Mouse (Mus musculus) stomach, embryonic 14.5 days (tissue): ENCODE measurements around the gene Trpm8. TPM values are rescaled to one million over a fixed set of nuclear protein-coding genes. Genes with fewer than 3 reads are reported as not detected.
A peak's percentile ranks its signal among the peaks of the same experiment; 100 is the strongest.

Source experiments
- ATAC-seq: fragments of 200-750 bp; cut with Nextera tagmentation; 2 replicates; pipeline ENCODE4 v1.8.0; 2017; ENCODE audit warnings: low read depth, moderate TSS enrichment; ENCODE audit not compliant: insufficient number of reproducible peaks, insufficient read depth, low FRiP score
- H3K27ac ChIP-seq: fragments of 300-500 bp; sonication (generic); 2 replicates; pipeline ENCODE4 v1.5.1; 2014; ENCODE audit warnings: mild to moderate bottlenecking, low read length, moderate library complexity, mixed read lengths
- H3K27me3 ChIP-seq: fragments of 300-500 bp; sonication (generic); 2 replicates; pipeline ENCODE4 v1.6.1; 2014; ENCODE audit warnings: low read length, control low read depth, mixed read lengths; ENCODE audit not compliant: control insufficient read depth, insufficient read depth
- H3K36me3 ChIP-seq: fragments of 300-500 bp; sonication (generic); 2 replicates; pipeline ENCODE4 v1.6.1; 2014; ENCODE audit warnings: mild to moderate bottlenecking, control low read depth, low read length, moderate library complexity, mixed read lengths; ENCODE audit not compliant: control insufficient read depth, insufficient read depth
- H3K4me1 ChIP-seq: fragments of 300-500 bp; sonication (generic); 2 replicates; pipeline ENCODE4 v1.6.1; 2014; ENCODE audit warnings: low read length, control low read depth, mixed read lengths; ENCODE audit not compliant: control insufficient read depth, insufficient read depth
- H3K4me2 ChIP-seq: fragments of 300-500 bp; sonication (generic); replicated peaks from 2 replicates; pipeline ENCODE4 v1.6.1; 2014; ENCODE audit warnings: low read depth, low read length, control low read depth
- H3K4me3 ChIP-seq: fragments of 300-500 bp; sonication (generic); 2 replicates; pipeline ENCODE4 v1.5.1; 2014; ENCODE audit warnings: low read depth, low read length, control low read depth
- H3K9ac ChIP-seq: fragments of 300-500 bp; sonication (generic); replicated peaks from 2 replicates; pipeline ENCODE4 v1.6.1; 2014; ENCODE audit warnings: low read depth, mild to moderate bottlenecking, control low read depth, low read length, moderate library complexity, mixed read lengths
- H3K9me3 ChIP-seq: fragments of 300-500 bp; sonication (generic); 2 replicates; pipeline ENCODE4 v1.6.1; 2016; ENCODE audit warnings: low read depth, low read length, control low read depth; ENCODE audit not compliant: control insufficient read depth
- WGBS: fragments of 180-500 bp; shearing (Covaris S2); extraction: QIAGEN DNeasy Blood & Tissue Kit; methylation state at CpG from one replicate; pipeline ENCODE4 v1.1.7; 2014; 5-methylcytosine and 5-hydroxymethylcytosine counted together
- polyA plus RNA-seq: library from polyadenylated mRNA; unstranded; fragments of >200 nt; fragmentation: Nextera tagmentation; extraction: Ambion mirVana; gene quantifications from 2 replicates; pipeline ENCODE4 v1.2.1, GENCODE M21; 2014

Gene Trpm8
- not detected in 2 replicates for polyA plus RNA-seq

- H3K27me3 ChIP-seq, result no peaks in the 10 kb centered on the region
- peaks cover 37% of the 10 kb centered on the region for H3K36me3 ChIP-seq
- peak within 1 kb of the TSS; percentile 66 for H3K4me2 ChIP-seq
- peak within 1 kb of the TSS; percentile 81 for H3K27ac ChIP-seq
- peak; percentile 94 for ATAC-seq
- H3K9ac ChIP-seq, result peak within 1 kb of the TSS; percentile 74
- H3K9me3 ChIP-seq, result 0 out of 2 replicates have a peak, but pooled peaks cover 8% of the 10 kb centered on the region
- under 1% methylated on average over 50 of the region's 50 CpGs for WGBS
- H3K4me1 ChIP-seq, result peaks cover 24% of the 10 kb centered on the region
- H3K4me3 ChIP-seq, result peak within 1 kb of the TSS; percentile 64
Observed at GRCm38 (mm10) chr1:88277098-88277817, at the start of gene Trpm8, which contains the start of gene Hjurp. TSS of gene Trpm8 (plus strand) at chr1:88277661. TSS of gene Hjurp (minus strand) at chr1:88277633.

GRCm38 (mm10) chr1:88228121-88228520 is 49.3 kb upstream of the Trpm8 start:
- no peaks in the 10 kb centered on the region for H3K36me3 ChIP-seq
- H3K4me1 ChIP-seq, result no peaks in the 10 kb centered on the region
- 71% methylated on average over 7 of the region's 7 CpGs for WGBS
- 0 out of 2 replicates have a peak, but pooled peaks have one; percentile 3 for ATAC-seq
- no peaks in the 10 kb centered on the region for H3K27me3 ChIP-seq
- no peak overlapping the region for H3K27ac ChIP-seq
- H3K9ac ChIP-seq, result no peak overlapping the region
- H3K9me3 ChIP-seq, result peaks cover 74% of the 10 kb centered on the region
- H3K4me2 ChIP-seq, result no peak overlapping the region
- no peak overlapping the region for H3K4me3 ChIP-seq

GRCm38 (mm10) chr1:88229566-88229965 is 47.9 kb upstream of the Trpm8 start:
- no peak for ATAC-seq

GRCm38 (mm10) chr1:88229986-88230385 is 47.5 kb upstream of the Trpm8 start:
- no peak overlapping the region for H3K27ac ChIP-seq
- H3K4me1 ChIP-seq, result no peaks in the 10 kb centered on the region
- ATAC-seq, result no peak
- no peaks in the 10 kb centered on the region for H3K27me3 ChIP-seq
- H3K9ac ChIP-seq, result no peak overlapping the region
- H3K36me3 ChIP-seq, result no peaks in the 10 kb centered on the region
- no peak overlapping the region for H3K4me3 ChIP-seq
- H3K4me2 ChIP-seq, result no peak overlapping the region
- WGBS, result 84% methylated on average over 5 of the region's 5 CpGs
- peaks cover 92% of the 10 kb centered on the region for H3K9me3 ChIP-seq

More at GRCm38 (mm10) chr1:88229566-88229965, 47.9 kb upstream of the Trpm8 start:
- Histone ChIP-seq H3K36me3 (no peaks in the 10 kb centered on the region), H3K4me1 (no peaks in the 10 kb centered on the region), H3K4me3 (no peak overlapping the region), H3K9me3 (peaks cover 87% of the 10 kb centered on the region), H3K27ac (no peak overlapping the region), H3K27me3 (no peaks in the 10 kb centered on the region), H3K4me2 (no peak overlapping the region), H3K9ac (no peak overlapping the region)
- WGBS, result 78% methylated on average over 3 of the region's 3 CpGs

- ATAC-seq, result no peak
- H3K4me1 ChIP-seq, result no peaks in the 10 kb centered on the region
- H3K4me2 ChIP-seq, result no peak overlapping the region
- no peak overlapping the region for H3K4me3 ChIP-seq
- H3K27ac ChIP-seq, result no peak overlapping the region
- peaks cover 95% of the 10 kb centered on the region for H3K9me3 ChIP-seq
- H3K9ac ChIP-seq, result no peak overlapping the region
- 72% methylated on average over 7 of the region's 7 CpGs for WGBS
- no peaks in the 10 kb centered on the region for H3K27me3 ChIP-seq
- H3K36me3 ChIP-seq, result no peaks in the 10 kb centered on the region
Observed at GRCm38 (mm10) chr1:88230421-88230820, 47.0 kb upstream of the Trpm8 start.

- 75% methylated on average over 6 of the region's 6 CpGs for WGBS
- Histone ChIP-seq H3K4me1 (no peaks in the 10 kb centered on the region), H3K27ac (no peak overlapping the region), H3K4me3 (no peak overlapping the region), H3K9ac (no peak overlapping the region), H3K36me3 (no peaks in the 10 kb centered on the region), H3K9me3 (peaks cover 95% of the 10 kb centered on the region), H3K4me2 (no peak overlapping the region), H3K27me3 (no peaks in the 10 kb centered on the region)
- ATAC-seq, result no peak
Observed at GRCm38 (mm10) chr1:88230981-88231802, 46.3 kb upstream of the Trpm8 start.

GRCm38 (mm10) chr1:88231803-88232499 is 45.5 kb upstream of the Trpm8 start:
- Histone ChIP-seq H3K9ac (no peak overlapping the region), H3K27me3 (no peaks in the 10 kb centered on the region), H3K4me2 (no peak overlapping the region), H3K4me1 (no peaks in the 10 kb centered on the region), H3K36me3 (no peaks in the 10 kb centered on the region), H3K9me3 (peaks cover 90% of the 10 kb centered on the region), H3K27ac (no peak overlapping the region), H3K4me3 (no peak overlapping the region)
- 66% methylated on average over 7 of the region's 7 CpGs for WGBS
- no peak for ATAC-seq
